Mouse (Mus musculus) kidney, embryonic 16.5 days (tissue): ENCODE results near the gene Cxcr4. TPM values are rescaled to one million over a fixed set of nuclear protein-coding genes. Genes with fewer than 3 reads are reported as not detected.

Experiments used
- ATAC-seq: fragments of 200-750 bp; cut with Nextera tagmentation; 2 replicates; pipeline ENCODE4 v1.8.0; 2017; ENCODE audit warnings: moderate TSS enrichment; ENCODE audit not compliant: low FRiP score, low TSS enrichment
- H3K27ac ChIP-seq: fragments of 300-500 bp; sonication (generic); 2 replicates; pipeline ENCODE4 v1.5.1; 2014; ENCODE audit warnings: low read length
- H3K27me3 ChIP-seq: fragments of 300-500 bp; sonication (generic); 2 replicates; pipeline ENCODE4 v1.6.1; 2014; ENCODE audit warnings: low read length, control low read depth, mixed read lengths; ENCODE audit not compliant: insufficient read depth
- H3K36me3 ChIP-seq: fragments of 300-500 bp; sonication (generic); 2 replicates; pipeline ENCODE4 v1.6.1; 2014; ENCODE audit warnings: low read length, control low read depth, mixed read lengths; ENCODE audit not compliant: insufficient read depth
- H3K4me1 ChIP-seq: fragments of 300-500 bp; sonication (generic); 2 replicates; pipeline ENCODE4 v1.6.1; 2014; ENCODE audit warnings: low read length, control low read depth, mixed read lengths; ENCODE audit not compliant: insufficient read depth
- H3K4me2 ChIP-seq: fragments of 300-500 bp; sonication (generic); replicated peaks from 2 replicates; pipeline ENCODE4 v1.6.1; 2014; ENCODE audit warnings: low read depth, low read length
- H3K4me3 ChIP-seq: fragments of 300-500 bp; sonication (generic); 2 replicates; pipeline ENCODE4 v1.5.1; 2014; ENCODE audit warnings: mild to moderate bottlenecking, low read length
- H3K9ac ChIP-seq: fragments of 300-500 bp; sonication (generic); replicated peaks from 2 replicates; pipeline ENCODE4 v1.6.1; 2014; ENCODE audit warnings: low read length
- H3K9me3 ChIP-seq: fragments of 300-500 bp; sonication (generic); 2 replicates; pipeline ENCODE4 v1.6.1; 2016; ENCODE audit warnings: low read length, control low read depth
- WGBS: fragments of 180-500 bp; shearing (Covaris S2); extraction: QIAGEN DNeasy Blood & Tissue Kit; methylation state at CpG from one replicate; pipeline ENCODE4 v1.1.7; 2014; 5-methylcytosine and 5-hydroxymethylcytosine counted together
- polyA plus RNA-seq: library from polyadenylated mRNA; unstranded; fragments of >200 nt; fragmentation: Nextera tagmentation; extraction: Ambion mirVana; gene quantifications from 2 replicates; pipeline ENCODE4 v1.2.1, GENCODE M21; 2015

Cxcr4 gene
- polyA plus RNA-seq, result 8.7 and 9.0 TPM in 2 replicates

DNA sequence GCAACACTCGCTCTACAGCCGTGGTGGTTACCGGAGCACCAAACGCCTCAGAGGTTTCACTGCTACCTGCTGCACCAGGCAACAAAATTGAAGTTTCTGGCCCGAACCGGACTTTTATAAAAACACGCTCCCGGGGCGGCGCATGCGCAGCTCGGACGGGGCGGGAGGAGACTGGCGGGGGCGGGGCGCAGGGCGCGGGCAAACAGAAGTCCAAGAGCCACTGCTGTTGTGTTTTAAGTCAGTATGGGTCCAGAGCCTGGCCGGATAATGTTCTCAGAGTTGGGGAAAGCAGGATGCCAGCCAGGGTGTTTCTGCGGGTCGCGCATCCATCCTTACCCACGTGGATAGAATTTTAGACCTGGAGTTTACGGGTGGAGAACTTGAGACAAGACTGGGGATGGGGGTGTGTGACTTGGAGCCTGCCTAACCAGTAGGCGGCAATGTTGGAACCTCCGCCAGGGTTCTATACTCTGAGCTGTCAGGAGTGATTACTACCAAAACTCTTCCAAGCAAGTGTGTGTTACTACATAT lies at the start of gene Cxcr4:
Cxcr4 (minus strand) TSS at position 83 of the 531 bp plus-strand sequence.
- under 1% methylated on average over 27 of the region's 27 CpGs for WGBS
- no peaks in the 10 kb centered on the region for H3K9me3 ChIP-seq
- peak; percentile 81 for ATAC-seq
- H3K4me2 ChIP-seq, result peak within 1 kb of the TSS; percentile 94
- peak within 1 kb of the TSS; percentile 79 for H3K27ac ChIP-seq
- no peaks in the 10 kb centered on the region for H3K36me3 ChIP-seq
- H3K9ac ChIP-seq, result peak within 1 kb of the TSS; percentile 73
- peaks cover 45% of the 10 kb centered on the region for H3K4me1 ChIP-seq
- H3K27me3 ChIP-seq, result peaks cover 22% of the 10 kb centered on the region
- H3K4me3 ChIP-seq, result peak within 1 kb of the TSS; percentile 70

GRCm38 (mm10) chr1:128639707-128640107 lies 47.6 kb upstream of the Cxcr4 start:
- no peak overlapping the region for H3K4me2 ChIP-seq
- no peak overlapping the region for H3K4me3 ChIP-seq
- no peak overlapping the region for H3K27ac ChIP-seq
- H3K4me1 ChIP-seq, result peaks cover 25% of the 10 kb centered on the region
- H3K9ac ChIP-seq, result no peak overlapping the region
- no peaks in the 10 kb centered on the region for H3K36me3 ChIP-seq
- no peaks in the 10 kb centered on the region for H3K9me3 ChIP-seq
- no peaks in the 10 kb centered on the region; the same call in 1 of the 2 replicates for H3K27me3 ChIP-seq
- 23% methylated on average over 4 of the region's 4 CpGs for WGBS
- no peak for ATAC-seq

DNA sequence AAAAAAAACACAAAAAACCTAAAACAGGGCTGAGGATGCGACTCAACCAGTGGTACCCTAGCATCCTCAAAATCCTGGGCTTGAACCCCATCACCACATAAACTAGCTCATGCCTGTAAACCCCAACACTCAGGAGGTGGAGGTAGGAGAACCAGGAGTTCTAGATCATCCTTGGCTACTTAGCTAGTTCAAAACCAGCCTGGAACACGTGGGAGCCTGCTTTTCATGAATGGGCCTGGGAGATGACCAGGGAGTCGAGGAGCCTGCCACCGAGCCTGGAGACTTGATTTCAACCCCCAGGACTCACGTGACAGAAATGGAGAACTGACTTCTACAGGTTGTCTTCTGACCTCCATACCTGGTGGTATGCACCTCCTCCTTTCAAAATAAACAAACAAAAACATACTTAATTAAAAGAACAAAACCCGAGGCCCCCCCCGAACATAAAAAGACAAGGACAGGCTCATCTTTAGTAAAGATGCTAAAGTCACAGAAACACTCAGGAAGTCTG lies 45.2 kb upstream of the Cxcr4 start:
- peaks cover 9% of the 10 kb centered on the region for H3K4me1 ChIP-seq

GRCm38 (mm10) chr1:128636258-128637229 lies 44.5 kb upstream of the Cxcr4 start:
- Histone ChIP-seq H3K9me3 (no peaks in the 10 kb centered on the region), H3K9ac (no peak overlapping the region), H3K27me3 (no peaks in the 10 kb centered on the region; the same call in 1 of the 2 replicates), H3K4me2 (no peak overlapping the region), H3K27ac (no peak overlapping the region), H3K4me3 (no peak overlapping the region), H3K36me3 (no peaks in the 10 kb centered on the region), H3K4me1 (peaks cover 9% of the 10 kb centered on the region)
- WGBS, result 85% methylated on average over 10 of the region's 10 CpGs
- ATAC-seq, result no peak

More for the DNA sequence above, 45.2 kb upstream of the Cxcr4 start:
- no peak overlapping the region for H3K27ac ChIP-seq
- no peak overlapping the region for H3K4me3 ChIP-seq
- H3K36me3 ChIP-seq, result no peaks in the 10 kb centered on the region
- WGBS, result 86% methylated on average over 7 of the region's 7 CpGs
- no peak overlapping the region for H3K9ac ChIP-seq
- no peak overlapping the region for H3K4me2 ChIP-seq
- no peaks in the 10 kb centered on the region for H3K9me3 ChIP-seq
- H3K27me3 ChIP-seq, result no peaks in the 10 kb centered on the region; the same call in 1 of the 2 replicates
- ATAC-seq, result no peak

GRCm38 (mm10) chr1:128633711-128634379 lies 41.8 kb upstream of the Cxcr4 start:
- Histone ChIP-seq H3K27ac (no peak overlapping the region), H3K9me3 (no peaks in the 10 kb centered on the region), H3K27me3 (no peaks in the 10 kb centered on the region; the same call in 1 of the 2 replicates), H3K4me1 (no peaks in the 10 kb centered on the region), H3K4me3 (no peak overlapping the region), H3K4me2 (no peak overlapping the region), H3K9ac (no peak overlapping the region), H3K36me3 (no peaks in the 10 kb centered on the region)
- WGBS, result 65% methylated on average over 6 of the region's 6 CpGs
- ATAC-seq, result peak; percentile 75

DNA sequence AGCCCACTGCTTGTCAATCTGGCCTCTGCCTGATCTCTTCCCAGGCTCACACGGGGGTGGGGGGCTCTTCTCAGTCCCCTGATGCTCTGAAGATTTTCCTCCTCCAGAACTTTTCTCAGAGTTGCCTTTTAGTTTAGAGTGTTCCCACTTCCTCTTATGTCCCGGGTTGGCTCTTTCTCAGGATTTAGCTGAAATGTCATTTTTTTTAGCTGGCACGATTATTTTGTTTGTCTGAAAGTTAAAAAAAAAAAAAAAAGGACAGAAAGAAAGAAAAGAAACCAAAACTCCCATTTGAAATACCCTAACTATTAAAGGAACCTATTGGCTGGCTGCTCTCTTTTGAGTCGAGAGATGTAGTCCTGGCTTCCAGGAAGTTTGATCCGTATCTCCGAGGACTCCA lies 40.4 kb upstream of the Cxcr4 start:
- no peaks in the 10 kb centered on the region for H3K36me3 ChIP-seq
- no peak overlapping the region for H3K4me2 ChIP-seq
- no peaks in the 10 kb centered on the region; the same call in 1 of the 2 replicates for H3K27me3 ChIP-seq
- H3K4me3 ChIP-seq, result no peak overlapping the region
- H3K4me1 ChIP-seq, result no peaks in the 10 kb centered on the region
- H3K9ac ChIP-seq, result no peak overlapping the region
- no peak for ATAC-seq
- no peak overlapping the region for H3K27ac ChIP-seq
- WGBS, result 75% methylated on average over 6 of the region's 6 CpGs
- no peaks in the 10 kb centered on the region for H3K9me3 ChIP-seq

- 84% methylated on average over 9 of the region's 9 CpGs for WGBS
Measured at GRCm38 (mm10) chr1:128626144-128626678, 34.1 kb upstream of the Cxcr4 start.

DNA sequence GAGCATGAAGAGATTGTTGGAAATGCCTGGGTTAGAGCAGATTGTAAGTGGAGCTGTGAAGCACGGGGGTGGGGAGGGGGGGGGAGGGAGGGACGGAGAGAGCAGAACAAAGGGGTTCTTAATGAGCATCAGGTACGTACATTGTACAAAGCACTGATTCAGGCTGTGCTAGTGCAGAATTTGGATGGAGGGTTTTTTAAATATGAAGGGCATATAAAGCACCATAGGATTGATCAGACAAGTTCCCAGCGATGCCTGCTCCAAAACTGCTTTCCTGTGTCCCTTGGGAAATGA lies 31.4 kb upstream of the Cxcr4 start:
- Histone ChIP-seq H3K4me1 (peaks cover 9% of the 10 kb centered on the region), H3K27ac (no peak overlapping the region)
- 47% methylated on average over 4 of the region's 4 CpGs for WGBS

More at GRCm38 (mm10) chr1:128626144-128626678, 34.1 kb upstream of the Cxcr4 start:
- H3K4me1 ChIP-seq, result peaks cover 9% of the 10 kb centered on the region
- ATAC-seq, result no peak
- no peaks in the 10 kb centered on the region for H3K9me3 ChIP-seq
- no peak overlapping the region for H3K9ac ChIP-seq
- no peaks in the 10 kb centered on the region for H3K36me3 ChIP-seq
- H3K4me3 ChIP-seq, result no peak overlapping the region
- H3K27me3 ChIP-seq, result no peaks in the 10 kb centered on the region
- H3K4me2 ChIP-seq, result no peak overlapping the region
- no peak overlapping the region for H3K27ac ChIP-seq

DNA sequence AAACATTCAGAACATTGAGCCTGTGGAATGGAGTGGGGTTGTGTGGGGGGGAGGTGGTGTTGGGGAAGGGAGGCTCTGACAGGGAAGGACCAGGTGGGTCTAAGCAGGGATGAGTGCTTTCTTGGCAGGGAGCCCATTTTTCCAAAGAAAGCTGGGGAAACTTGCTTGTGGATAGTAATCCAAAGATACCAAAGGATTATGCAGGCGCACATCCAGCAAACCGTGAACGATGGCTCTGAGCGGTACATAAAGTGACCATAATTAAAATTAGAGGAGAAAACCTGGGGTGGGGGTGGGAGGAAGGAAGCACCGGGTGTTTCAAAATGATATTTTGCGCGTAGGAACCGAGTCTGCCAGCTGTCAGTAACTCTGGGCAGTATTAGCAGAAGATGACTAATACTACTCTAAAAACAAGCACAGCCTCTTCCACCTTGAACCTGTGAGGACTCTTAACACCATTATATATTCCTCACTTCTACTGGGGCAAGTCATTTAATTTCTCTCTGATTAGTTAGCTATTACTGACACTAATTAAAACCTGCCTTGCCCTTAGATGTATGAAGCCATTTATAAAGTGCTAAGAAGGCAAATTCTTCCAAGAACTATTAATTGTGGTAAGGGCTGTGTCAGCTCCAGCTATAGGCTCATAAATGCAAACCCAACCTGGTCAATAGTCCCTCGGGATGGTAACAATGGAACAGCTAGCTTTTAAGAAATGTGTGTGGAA lies 30.9 kb upstream of the Cxcr4 start:
- H3K4me2 ChIP-seq, result no peak overlapping the region
- H3K36me3 ChIP-seq, result no peaks in the 10 kb centered on the region
- ATAC-seq, result peak; percentile 68
- no peak overlapping the region for H3K27ac ChIP-seq
- no peaks in the 10 kb centered on the region for H3K27me3 ChIP-seq
- no peaks in the 10 kb centered on the region for H3K9me3 ChIP-seq
- H3K9ac ChIP-seq, result no peak overlapping the region
- peaks cover 9% of the 10 kb centered on the region for H3K4me1 ChIP-seq
- 68% methylated on average over 9 of the region's 9 CpGs for WGBS
- H3K4me3 ChIP-seq, result no peak overlapping the region

More for the DNA sequence above, 31.4 kb upstream of the Cxcr4 start:
- H3K4me3 ChIP-seq, result no peak overlapping the region
- H3K9me3 ChIP-seq, result no peaks in the 10 kb centered on the region
- no peak overlapping the region for H3K9ac ChIP-seq
- H3K4me2 ChIP-seq, result no peak overlapping the region
- no peaks in the 10 kb centered on the region for H3K36me3 ChIP-seq
- no peaks in the 10 kb centered on the region for H3K27me3 ChIP-seq
- ATAC-seq, result no peak
